ENCODE assay signal across 8 mouse cellular contexts in the genomic region with DNA sequence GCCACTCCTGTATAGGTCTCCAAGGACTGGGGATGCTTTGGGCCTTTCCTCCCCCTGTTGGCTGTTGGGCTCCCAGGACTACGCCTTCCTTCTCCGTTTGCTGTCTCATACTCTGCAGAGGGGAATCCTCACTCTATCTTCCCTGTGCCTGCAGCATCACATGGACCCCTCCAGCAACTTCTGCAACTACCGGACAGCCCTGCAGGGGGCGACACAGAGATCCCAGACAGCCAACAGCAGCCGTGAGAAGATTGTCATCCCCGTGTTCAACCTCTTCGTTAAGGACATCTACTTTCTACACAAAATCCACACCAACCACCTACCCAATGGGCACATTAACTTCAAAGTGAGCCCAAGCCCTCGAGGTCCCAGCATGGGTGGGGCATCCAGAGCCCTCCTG. TPM values are rescaled to one million over a fixed set of nuclear protein-coding genes. Genes with fewer than 3 reads are reported as not detected.
DNase-seq lines count a peak whose midpoint lies in the region; ATAC-seq lines count a peak whose summit lies in the region.

No protein-coding gene starts in this region.

- no peak for ATAC-seq in CD4-positive, CD25-positive, alpha-beta regulatory T cell, adult 4 months

- DNase-seq in CD4-positive, CD25-positive, alpha-beta regulatory T cell, adult 2 months (ENCODE audit: low read depth, low spot score): peak; percentile 44
- peak; percentile 18 for DNase-seq in kidney, postnatal 10 days
- no peak for DNase-seq in kidney, postnatal 4 days
- peak; percentile 26 for DNase-seq in thymus, postnatal 14 days
- DNase-seq in thymus, adult 18-20 months: no peak
- DNase-seq in thymus, postnatal 4 days: peak; percentile 54
- no peak for DNase-seq in adrenal gland, postnatal 36 days

RNA-seq across cellular contexts. Expression of a gene that starts 51.0 kb away (rescaled TPM):
- polyA plus RNA-seq in CD4-positive, CD25-positive, alpha-beta regulatory T cell, adult 4 months (2017; shearing (Covaris generic)): 1 to 10 TPM; 6.0 to 8.7 TPM
- total RNA-seq in adrenal gland, postnatal 36 days (2021): 10 to 100 TPM; 18.2 to 23.2 TPM

Comparison
In these comparisons a context has a peak if more than half of its experiments do, and no peak if none do; other contexts are left out.
1. DNase-seq: peak in CD4-positive, CD25-positive, alpha-beta regulatory T cell, adult 2 months (single experiment), kidney, postnatal 10 days (single experiment), thymus, postnatal 14 days (single experiment) and thymus, postnatal 4 days (single experiment); none in kidney, postnatal 4 days (0 of 2), thymus, adult 18-20 months (0 of 2) and adrenal gland, postnatal 36 days (0 of 2).